In genomic region chr8:35159329-35159728, GRCm38 (mm10) we compare ENCODE assay signal across 9 mouse cellular contexts.
DNase-seq lines count a peak whose midpoint lies in the region; ATAC-seq lines count a peak whose summit lies in the region.
"Had no signal": no experiment of that assay in that cellular context is flagged by ENCODE, and none has a peak within 500 bp of the region (broad histone marks: within the 10 kb centered on the region; RNA-seq: fewer than 3 reads in every experiment).

No protein-coding gene starts in this region.

- ATAC-seq in cerebellum, adult (ENCODE audit: insufficient number of reproducible peaks, low FRiP score, low TSS enrichment), result peak; percentile 66; the same call in 1 of the 2 replicates
- peak; percentile 27; the same call in 1 of the 2 replicates for ATAC-seq in forebrain, embryonic 13.5 days
- ATAC-seq in megakaryocyte-erythroid progenitor cell, adult 5-6 weeks (replicated peaks; ENCODE audit: low FRiP score, low TSS enrichment, poor library complexity, severe bottlenecking), result peak; percentile 52; the same call in 1 of the 2 replicates
- ATAC-seq in erythroid progenitor cell, adult 5-6 weeks (replicated peaks; ENCODE audit: low FRiP score, poor library complexity, severe bottlenecking), result no peak

- H3K27ac ChIP-seq in forebrain, embryonic 13.5 days, result no peak overlapping the region

- H3K36me3 ChIP-seq in forebrain, embryonic 13.5 days (ENCODE audit: poor library complexity, severe bottlenecking), result no peaks in the 10 kb centered on the region

- peak overlapping the region; percentile 29; the same call in 1 of the 2 replicates for H3K4me2 ChIP-seq in forebrain, embryonic 13.5 days

- no peaks in the 10 kb centered on the region for H3K27me3 ChIP-seq in forebrain, embryonic 13.5 days

- H3K9me3 ChIP-seq in forebrain, embryonic 13.5 days (replicated peaks), result no peaks in the 10 kb centered on the region

- peak; percentile 64 for DNase-seq in R1 (ENCODE audit: low read depth, low spot score)
- peak; percentile 79 for DNase-seq in heart, postnatal 4 days
- DNase-seq in layer of hippocampus, postnatal 36 days, result peak; percentile 40 to 55
- peak; percentile 74 to 79 for DNase-seq in right cerebral cortex, postnatal 10 days (ENCODE audit: low spot score in 2 of 2)

- WGBS in forebrain, embryonic 13.5 days, result 25% methylated on average over 12 of the region's 12 CpGs

- no peak overlapping the region for H3K4me3 ChIP-seq in forebrain, embryonic 13.5 days
- H3K4me3 ChIP-seq: megakaryocyte, embryonic 14.5 days had no signal

- H3K4me1 ChIP-seq in forebrain, embryonic 13.5 days, result 0 out of 2 replicates have a peak, but pooled peaks cover 6% of the 10 kb centered on the region

- H3K9ac ChIP-seq in forebrain, embryonic 13.5 days, result no peak overlapping the region
